Comparison of ENCODE assay signal across 8 mouse cellular contexts in the genomic region with DNA sequence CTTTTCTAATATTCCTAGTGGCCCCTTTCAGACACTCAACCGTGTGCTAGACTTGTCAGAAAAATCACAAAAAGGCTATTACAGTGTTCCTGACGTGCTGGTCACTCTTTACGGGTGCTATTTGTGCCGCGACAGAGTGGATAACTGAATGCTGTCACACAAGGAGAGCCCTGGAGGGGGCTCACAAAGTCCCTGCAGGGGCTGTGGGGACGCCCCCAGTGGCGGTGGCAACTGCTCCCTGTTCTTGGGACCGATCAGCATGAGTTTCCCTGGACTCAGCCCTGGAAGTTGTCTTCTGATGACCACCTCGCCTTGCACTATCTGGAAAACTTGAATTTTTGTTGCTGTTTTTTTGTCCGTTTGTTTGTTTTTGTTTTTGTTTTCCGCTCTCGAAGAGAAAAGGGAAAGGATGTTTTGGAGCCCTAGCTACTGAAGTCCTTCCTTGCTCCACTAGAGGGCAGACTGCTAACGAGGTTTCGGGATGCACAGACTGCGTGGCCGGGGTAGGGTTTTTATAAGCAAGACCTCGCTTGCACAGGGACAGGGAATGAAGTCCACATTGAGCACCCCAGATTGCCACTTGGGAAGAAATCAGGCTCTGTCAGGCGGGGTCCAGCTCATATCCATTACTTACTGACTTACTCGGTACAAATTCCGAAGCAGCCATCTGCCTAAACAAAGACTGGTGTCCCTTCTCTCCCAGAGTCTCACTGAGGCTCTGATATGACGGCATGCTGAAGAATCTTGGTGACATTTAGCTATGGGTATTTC.
DNase-seq lines count a peak whose midpoint lies in the region; ATAC-seq lines count a peak whose summit lies in the region.

No protein-coding gene starts in this region.

- H3K36me3 ChIP-seq in hindbrain, embryonic 12.5 days = no peaks in the 10 kb centered on the region

- peaks cover 6% of the 10 kb centered on the region; the same call in 1 of the 2 replicates for H3K27me3 ChIP-seq in hindbrain, embryonic 12.5 days

- H3K4me1 ChIP-seq in hindbrain, embryonic 12.5 days = peaks cover 13% of the 10 kb centered on the region

- peak overlapping the region; percentile 25 for H3K4me3 ChIP-seq in hindbrain, embryonic 12.5 days

- H3K9me3 ChIP-seq in hindbrain, embryonic 12.5 days (replicated peaks) = no peaks in the 10 kb centered on the region

- H3K9ac ChIP-seq in hindbrain, embryonic 12.5 days = no peak overlapping the region

- H3K27ac ChIP-seq in hindbrain, embryonic 12.5 days = peak overlapping the region; percentile 62

- WGBS in hindbrain, embryonic 12.5 days = 6% methylated on average over 21 of the region's 21 CpGs

- peak; percentile 85 for DNase-seq in NIH3T3 (ENCODE audit: low read depth)
- DNase-seq in cerebellum, adult 18-20 months = peak; percentile 75
- peak; percentile 86 for DNase-seq in forelimb bud, embryonic 11.5 days (ENCODE audit: low read depth, low spot score)
- peak; percentile 77 to 87 for DNase-seq in layer of hippocampus, postnatal 10 days (ENCODE audit: low spot score in 2 of 2)
- peak; percentile 79 for DNase-seq in lung, postnatal 10 days
- DNase-seq in right cerebral cortex, adult 18-20 months = peak; percentile 67

- H3K4me2 ChIP-seq in hindbrain, embryonic 12.5 days (replicated peaks) = peak overlapping the region; percentile 48

- ATAC-seq in hindbrain, embryonic 12.5 days (ENCODE audit: low FRiP score) = peak; percentile 76
- ATAC-seq in monocyte, adult 5-6 weeks (replicated peaks; ENCODE audit: insufficient number of reproducible peaks, low FRiP score, low TSS enrichment, poor library complexity, severe bottlenecking) = no peak; the same call in 1 of the 2 replicates
